Mouse (Mus musculus) kidney, embryonic 14.5 days (tissue): ENCODE measurements around the gene Csf2rb2. TPM values are rescaled to one million over a fixed set of nuclear protein-coding genes. Genes with fewer than 3 reads are reported as not detected.

Experiments
- ATAC-seq: fragments of 200-750 bp; cut with Nextera tagmentation; 2 replicates; pipeline ENCODE4 v1.8.0; 2017; ENCODE audit warnings: moderate number of reproducible peaks, mild to moderate bottlenecking, moderate TSS enrichment, moderate library complexity; ENCODE audit not compliant: low FRiP score, low TSS enrichment
- H3K27ac ChIP-seq: fragments of 300-500 bp; sonication (generic); 2 replicates; pipeline ENCODE4 v1.5.1; 2014; ENCODE audit warnings: low read depth, mild to moderate bottlenecking, low read length, moderate library complexity, mixed read lengths
- H3K27me3 ChIP-seq: fragments of 300-500 bp; sonication (generic); 2 replicates; pipeline ENCODE4 v1.6.1; 2014; ENCODE audit warnings: mild to moderate bottlenecking, low read length; ENCODE audit not compliant: control insufficient read depth, insufficient read depth
- H3K36me3 ChIP-seq: fragments of 300-500 bp; sonication (generic); 2 replicates; pipeline ENCODE4 v1.6.1; 2014; ENCODE audit warnings: low read length, mixed read lengths; ENCODE audit not compliant: control insufficient read depth, insufficient read depth
- H3K4me1 ChIP-seq: fragments of 300-500 bp; sonication (generic); 2 replicates; pipeline ENCODE4 v1.6.1; 2014; ENCODE audit warnings: low read length, mixed read lengths; ENCODE audit not compliant: control insufficient read depth, insufficient read depth
- H3K4me2 ChIP-seq: fragments of 300-500 bp; sonication (generic); replicated peaks from 2 replicates; pipeline ENCODE4 v1.6.1; 2014; ENCODE audit warnings: low read depth, mild to moderate bottlenecking, low read length
- H3K4me3 ChIP-seq: fragments of 300-500 bp; sonication (generic); 2 replicates; pipeline ENCODE4 v1.5.1; 2014; ENCODE audit warnings: mild to moderate bottlenecking, low read length
- H3K9ac ChIP-seq: fragments of 300-500 bp; sonication (generic); 2 replicates; pipeline ENCODE4 v1.6.1; 2014; ENCODE audit warnings: low read depth, mild to moderate bottlenecking, low read length, moderate library complexity
- H3K9me3 ChIP-seq: fragments of 300-500 bp; sonication (generic); 2 replicates; pipeline ENCODE4 v1.6.1; 2016; ENCODE audit warnings: low read length; ENCODE audit not compliant: control insufficient read depth
- WGBS: fragments of 180-500 bp; shearing (Covaris S2); extraction: QIAGEN DNeasy Blood & Tissue Kit; methylation state at CpG from one replicate; pipeline ENCODE4 v1.1.7; 2014; 5-methylcytosine and 5-hydroxymethylcytosine counted together
- polyA plus RNA-seq: library from polyadenylated mRNA; unstranded; fragments of >200 nt; fragmentation: Nextera tagmentation; extraction: Ambion mirVana; gene quantifications from 2 replicates; pipeline ENCODE4 v1.2.1, GENCODE M21; 2014

Gene Csf2rb2
- polyA plus RNA-seq, 1 experiment from 2014 or later: 0.28 TPM

DNA sequence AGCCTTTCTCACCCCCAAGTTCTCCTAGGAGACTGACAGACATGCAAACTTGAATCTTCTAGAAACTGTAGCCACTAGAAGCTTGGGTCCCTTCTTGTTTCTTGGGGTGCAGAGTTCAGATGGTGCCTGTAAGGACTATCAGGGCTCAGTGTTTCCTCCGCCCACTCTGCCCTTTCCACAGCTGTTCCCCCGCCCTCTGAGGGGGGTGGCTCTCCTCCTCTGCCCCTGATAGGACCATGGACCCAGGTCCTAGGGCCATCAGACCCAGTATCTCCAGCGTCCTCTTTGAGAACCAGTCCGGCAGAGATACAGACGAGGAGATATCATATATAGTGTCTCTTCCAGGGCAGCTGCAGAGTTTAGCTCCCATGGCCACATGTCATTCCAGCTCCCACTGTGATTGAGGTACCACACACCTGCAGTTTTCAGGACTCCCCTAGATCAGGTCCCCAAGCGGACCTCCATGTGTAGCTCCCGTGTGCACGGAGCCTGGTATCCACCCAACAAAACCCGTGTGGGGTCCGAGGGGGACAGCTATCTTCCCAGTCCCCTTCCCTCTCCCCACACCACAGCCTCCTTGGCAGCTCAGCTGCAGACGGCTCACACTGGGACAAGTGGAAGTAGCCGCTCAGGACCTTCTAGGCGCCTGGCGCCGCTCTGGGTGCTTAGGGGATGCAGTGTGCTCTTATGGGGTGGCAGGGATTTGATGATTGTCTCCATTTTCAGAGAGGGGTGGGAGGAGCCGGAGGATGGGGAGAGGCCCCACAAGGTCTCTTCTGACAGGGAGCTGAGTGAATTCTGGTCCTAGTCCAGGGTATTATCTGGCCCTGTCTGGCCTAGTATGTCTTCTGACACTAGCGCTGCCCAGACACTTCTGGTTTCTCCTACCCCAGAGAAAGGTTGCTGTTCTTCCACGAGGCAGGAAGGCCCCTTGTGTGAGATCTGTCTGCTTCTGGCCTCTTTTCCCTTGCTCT lies 59.1 kb downstream of the Csf2rb2 start:
- Histone ChIP-seq H3K4me2 (no peak overlapping the region), H3K27ac (no peak overlapping the region), H3K4me1 (no peaks in the 10 kb centered on the region), H3K9me3 (no peaks in the 10 kb centered on the region), H3K36me3 (no peaks in the 10 kb centered on the region), H3K4me3 (no peak overlapping the region), H3K9ac (no peak overlapping the region), H3K27me3 (no peaks in the 10 kb centered on the region)
- WGBS: 76% methylated on average over 18 of the region's 18 CpGs
- ATAC-seq: no peak

DNA sequence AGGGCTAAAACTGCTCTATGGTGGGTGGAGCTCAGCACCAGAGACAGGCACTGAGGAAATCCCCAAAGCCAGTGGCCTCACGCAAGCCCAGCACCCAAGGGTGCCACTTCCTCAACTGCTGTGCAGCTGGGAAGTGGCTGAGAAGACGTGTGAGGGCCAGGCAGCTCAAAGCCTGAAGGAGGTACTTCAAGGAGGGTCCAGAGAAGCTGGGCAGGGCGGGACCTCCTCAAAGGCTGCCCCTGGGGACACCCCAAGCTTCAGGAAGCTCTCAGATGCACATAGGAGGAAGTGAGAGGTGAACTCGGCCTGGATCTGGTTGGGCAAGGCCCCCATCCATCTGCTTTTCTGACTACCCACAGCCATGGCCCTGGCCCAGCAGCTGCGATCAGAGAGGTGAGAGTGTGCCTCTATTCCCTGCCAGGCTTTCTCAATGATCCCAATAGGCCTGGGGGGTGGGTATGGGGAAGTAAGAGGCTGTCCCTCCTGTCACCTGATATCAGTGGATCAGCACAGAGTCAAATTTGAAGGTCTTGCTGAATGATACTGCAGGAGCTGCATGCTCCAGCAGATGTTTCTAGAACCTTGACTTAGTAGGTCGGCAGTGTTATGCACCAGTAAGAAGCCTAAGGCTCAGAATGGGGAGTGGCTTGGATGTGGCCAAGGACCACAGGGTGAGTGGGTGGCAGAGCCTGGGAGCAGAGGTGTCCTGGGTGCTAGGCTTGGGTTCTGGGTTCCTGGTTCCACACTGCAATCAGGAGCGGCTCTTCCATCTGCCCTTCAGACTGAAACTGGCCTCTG lies 60.6 kb downstream of the Csf2rb2 start, which contains the start of gene Ncf4:
Gene Ncf4, plus strand, starts transcription at position 107 of the 798 bp plus-strand sequence.
- 70% methylated on average over 7 of the region's 7 CpGs for WGBS
- H3K4me3 ChIP-seq: no peak within 1 kb of the TSS
- no peak for ATAC-seq
- no peaks in the 10 kb centered on the region for H3K27me3 ChIP-seq
- H3K9me3 ChIP-seq: no peaks in the 10 kb centered on the region
- no peak within 1 kb of the TSS for H3K9ac ChIP-seq
- no peaks in the 10 kb centered on the region for H3K4me1 ChIP-seq
- H3K36me3 ChIP-seq: no peaks in the 10 kb centered on the region
- no peak within 1 kb of the TSS for H3K4me2 ChIP-seq
- no peak within 1 kb of the TSS for H3K27ac ChIP-seq

GRCm38 (mm10) chr15:78243774-78244173 lies 61.7 kb downstream of the Csf2rb2 start:
- Histone ChIP-seq H3K27me3 (no peaks in the 10 kb centered on the region), H3K27ac (no peak overlapping the region), H3K4me3 (no peak overlapping the region), H3K4me1 (no peaks in the 10 kb centered on the region), H3K36me3 (no peaks in the 10 kb centered on the region), H3K9ac (no peak overlapping the region), H3K9me3 (no peaks in the 10 kb centered on the region), H3K4me2 (no peak overlapping the region)
- WGBS: 76% methylated on average over 6 of the region's 6 CpGs
- ATAC-seq: no peak

DNA sequence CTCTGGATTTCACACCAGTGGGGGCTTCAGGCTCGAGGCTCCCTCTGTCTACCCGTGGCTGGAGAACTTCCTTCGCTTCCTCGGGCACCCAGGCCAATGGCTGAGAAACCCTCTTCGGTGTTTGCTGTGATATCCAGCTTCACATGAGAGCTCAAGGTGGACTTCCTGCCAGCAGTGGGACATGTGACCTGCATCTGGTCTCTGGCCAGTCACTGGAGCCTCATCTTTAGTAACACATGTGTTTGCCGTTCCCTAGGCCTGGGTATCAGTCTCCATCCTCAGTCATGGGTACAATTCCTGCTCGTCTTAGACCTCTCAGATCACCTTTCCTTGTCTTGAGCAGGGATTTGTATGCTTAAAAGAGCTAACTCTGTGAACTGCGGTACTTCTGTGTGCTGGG lies 62.5 kb downstream of the Csf2rb2 start:
- H3K4me1 ChIP-seq: no peaks in the 10 kb centered on the region
- ATAC-seq: no peak
- no peaks in the 10 kb centered on the region for H3K9me3 ChIP-seq
- H3K27ac ChIP-seq: no peak overlapping the region
- H3K9ac ChIP-seq: no peak overlapping the region
- H3K4me2 ChIP-seq: no peak overlapping the region
- no peak overlapping the region for H3K4me3 ChIP-seq
- whole genome bisulfite sequencing: 78% methylated on average over 8 of the region's 8 CpGs
- no peaks in the 10 kb centered on the region for H3K27me3 ChIP-seq
- H3K36me3 ChIP-seq: no peaks in the 10 kb centered on the region

DNA sequence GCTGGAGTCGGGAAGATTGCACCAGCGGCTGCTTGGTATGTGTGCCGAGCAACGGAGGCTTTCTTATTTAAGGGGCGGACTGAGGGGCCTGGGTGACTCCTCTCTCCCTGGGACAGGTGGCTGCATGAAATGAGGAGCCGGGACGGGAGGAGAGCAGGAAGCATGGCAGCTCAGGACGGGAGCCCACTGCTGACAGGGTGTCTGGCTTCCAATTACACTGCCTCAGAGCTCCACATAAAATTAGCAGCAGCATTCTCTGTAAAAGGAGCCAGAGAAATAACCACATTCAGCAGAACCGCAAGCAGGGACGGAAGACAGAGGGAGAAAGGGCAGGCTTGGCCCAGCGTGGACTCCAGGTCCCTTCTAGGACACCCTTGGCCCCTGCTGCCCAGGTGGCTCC lies 64.2 kb downstream of the Csf2rb2 start:
- Histone ChIP-seq H3K27me3 (no peaks in the 10 kb centered on the region), H3K4me1 (no peaks in the 10 kb centered on the region), H3K4me2 (no peak overlapping the region), H3K36me3 (no peaks in the 10 kb centered on the region), H3K4me3 (no peak overlapping the region), H3K9me3 (no peaks in the 10 kb centered on the region), H3K9ac (no peak overlapping the region), H3K27ac (no peak overlapping the region)
- 25% methylated on average over 10 of the region's 11 CpGs for WGBS
- no peak for ATAC-seq

GRCm38 (mm10) chr15:78239956-78240617 lies 65.4 kb downstream of the Csf2rb2 start:
- no peak for ATAC-seq

DNA sequence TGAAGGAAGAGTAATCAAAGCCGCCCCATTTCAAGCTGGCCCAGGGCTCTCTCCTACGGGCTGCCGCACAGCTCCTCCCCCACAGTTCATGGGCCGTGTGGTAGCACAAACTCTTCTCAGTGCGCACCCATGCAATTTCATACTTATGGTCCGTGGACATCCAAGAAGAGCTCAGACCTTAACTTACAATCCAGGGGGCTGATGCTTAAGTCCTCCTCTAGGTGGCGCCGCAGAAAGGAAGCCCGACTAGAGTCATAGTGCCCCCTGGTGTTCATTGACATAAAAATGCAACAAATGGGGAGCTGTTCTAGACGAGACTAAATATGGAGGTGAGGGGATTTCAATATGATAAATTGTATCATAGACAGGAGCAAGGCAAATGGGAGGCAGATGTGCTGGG lies 66.1 kb downstream of the Csf2rb2 start:
- no peak for ATAC-seq
- H3K27me3 ChIP-seq: no peaks in the 10 kb centered on the region
- WGBS: 20% methylated on average over 10 of the region's 10 CpGs

More at GRCm38 (mm10) chr15:78239956-78240617, 65.4 kb downstream of the Csf2rb2 start:
- Histone ChIP-seq H3K9ac (no peak overlapping the region), H3K9me3 (no peaks in the 10 kb centered on the region), H3K4me2 (no peak overlapping the region), H3K27me3 (no peaks in the 10 kb centered on the region), H3K27ac (no peak overlapping the region), H3K4me3 (no peak overlapping the region), H3K4me1 (no peaks in the 10 kb centered on the region), H3K36me3 (no peaks in the 10 kb centered on the region)
- WGBS: 45% methylated on average over 14 of the region's 14 CpGs

GRCm38 (mm10) chr15:78234823-78235509 lies 70.6 kb downstream of the Csf2rb2 start:
- H3K9ac ChIP-seq: no peak overlapping the region
- no peak for ATAC-seq
- 81% methylated on average over 5 of the region's 5 CpGs for WGBS
- H3K4me1 ChIP-seq: no peaks in the 10 kb centered on the region
- H3K27me3 ChIP-seq: no peaks in the 10 kb centered on the region
- H3K36me3 ChIP-seq: no peaks in the 10 kb centered on the region
- no peak overlapping the region for H3K27ac ChIP-seq
- H3K4me2 ChIP-seq: no peak overlapping the region
- H3K9me3 ChIP-seq: peaks cover 2% of the 10 kb centered on the region; the same call in 1 of the 2 replicates
- H3K4me3 ChIP-seq: no peak overlapping the region

More for the DNA sequence above, 66.1 kb downstream of the Csf2rb2 start:
- Histone ChIP-seq H3K9me3 (no peaks in the 10 kb centered on the region), H3K4me3 (no peak overlapping the region), H3K4me2 (no peak overlapping the region), H3K4me1 (no peaks in the 10 kb centered on the region), H3K27ac (no peak overlapping the region), H3K9ac (no peak overlapping the region), H3K36me3 (no peaks in the 10 kb centered on the region)
